Mouse (Mus musculus) embryonic fibroblast, embryonic 13.5 days (primary cell): ENCODE results near the gene Ptpn7.

Source experiments
- CTCF ChIP-seq: IDR thresholded peaks from 2 replicates; pipeline ENCODE4 v1.5.1; 2011; ENCODE audit warnings: mild to moderate bottlenecking, control low read depth, low read length, moderate library complexity, borderline replicate concordance; ENCODE audit not compliant: insufficient read depth
- POLR2A ChIP-seq: IDR thresholded peaks from 2 replicates; pipeline ENCODE4 v1.6.1; 2011; ENCODE audit warnings: low read depth, mild to moderate bottlenecking, control low read depth, low read length, moderate library complexity

GRCm38 (mm10) chr1:135171202-135171601, 38.7 kb downstream of the Ptpn7 start:
- TF ChIP-seq CTCF: no peak
- TF ChIP-seq POLR2A: no peak
